Mouse (Mus musculus) hindbrain, embryonic 14.5 days (tissue): ENCODE results near the gene Pgp. TPM values are rescaled to one million over a fixed set of nuclear protein-coding genes. Genes with fewer than 3 reads are reported as not detected.

Source experiments
- ATAC-seq: fragments of 200-750 bp; cut with Nextera tagmentation; 2 replicates; pipeline ENCODE4 v1.8.0; 2017; ENCODE audit warnings: moderate number of reproducible peaks, mild to moderate bottlenecking, moderate TSS enrichment, moderate library complexity; ENCODE audit not compliant: low FRiP score
- DNase-seq: peaks from one replicate; pipeline ENCODE4 v3.0.0-alpha.2; 2015; ENCODE audit warnings: low spot score
- H3K27ac ChIP-seq: fragments of 300-500 bp; sonication (generic); 2 replicates; pipeline ENCODE4 v1.5.1; 2014; ENCODE audit warnings: mild to moderate bottlenecking, moderate library complexity
- H3K27me3 ChIP-seq: fragments of 300-500 bp; sonication (generic); 2 replicates; pipeline ENCODE4 v1.6.1; 2014; ENCODE audit warnings: mild to moderate bottlenecking, low read length, mixed read lengths; ENCODE audit not compliant: control insufficient read depth, insufficient read depth
- H3K36me3 ChIP-seq: fragments of 300-500 bp; sonication (generic); replicated peaks from 2 replicates; pipeline ENCODE4 v1.6.1; 2014; ENCODE audit not compliant: control insufficient read depth, insufficient read depth
- H3K4me1 ChIP-seq: fragments of 300-500 bp; sonication (generic); replicated peaks from 2 replicates; pipeline ENCODE4 v1.6.1; 2014; ENCODE audit warnings: antibody characterized with exemption, low read length, mixed read lengths; ENCODE audit not compliant: control insufficient read depth, insufficient read depth
- H3K4me2 ChIP-seq: fragments of 300-500 bp; sonication (generic); replicated peaks from 2 replicates; pipeline ENCODE4 v1.6.1; 2014; ENCODE audit warnings: mild to moderate bottlenecking, moderate library complexity
- H3K4me3 ChIP-seq: fragments of 300-500 bp; sonication (generic); replicated peaks from 2 replicates; pipeline ENCODE4 v1.5.1; 2014; ENCODE audit warnings: mild to moderate bottlenecking, low read length
- H3K9ac ChIP-seq: fragments of 300-500 bp; sonication (generic); 2 replicates; pipeline ENCODE4 v1.6.1; 2014
- H3K9me3 ChIP-seq: fragments of 300-500 bp; sonication (generic); 2 replicates; pipeline ENCODE4 v1.6.1; 2016; ENCODE audit warnings: low read length; ENCODE audit not compliant: control insufficient read depth
- WGBS: fragments of 180-500 bp; shearing (Covaris S2); extraction: QIAGEN DNeasy Blood & Tissue Kit; methylation state at CpG from one replicate; pipeline ENCODE4 v1.1.7; 2014; 5-methylcytosine and 5-hydroxymethylcytosine counted together
- polyA plus RNA-seq: library from polyadenylated mRNA; unstranded; fragments of >200 nt; fragmentation: Nextera tagmentation; extraction: Ambion mirVana; gene quantifications from 2 replicates; pipeline ENCODE4 v1.2.1, GENCODE M21; 2014

Pgp gene
- polyA plus RNA-seq, 1 experiment from 2014 or later: 71.2 TPM

DNA sequence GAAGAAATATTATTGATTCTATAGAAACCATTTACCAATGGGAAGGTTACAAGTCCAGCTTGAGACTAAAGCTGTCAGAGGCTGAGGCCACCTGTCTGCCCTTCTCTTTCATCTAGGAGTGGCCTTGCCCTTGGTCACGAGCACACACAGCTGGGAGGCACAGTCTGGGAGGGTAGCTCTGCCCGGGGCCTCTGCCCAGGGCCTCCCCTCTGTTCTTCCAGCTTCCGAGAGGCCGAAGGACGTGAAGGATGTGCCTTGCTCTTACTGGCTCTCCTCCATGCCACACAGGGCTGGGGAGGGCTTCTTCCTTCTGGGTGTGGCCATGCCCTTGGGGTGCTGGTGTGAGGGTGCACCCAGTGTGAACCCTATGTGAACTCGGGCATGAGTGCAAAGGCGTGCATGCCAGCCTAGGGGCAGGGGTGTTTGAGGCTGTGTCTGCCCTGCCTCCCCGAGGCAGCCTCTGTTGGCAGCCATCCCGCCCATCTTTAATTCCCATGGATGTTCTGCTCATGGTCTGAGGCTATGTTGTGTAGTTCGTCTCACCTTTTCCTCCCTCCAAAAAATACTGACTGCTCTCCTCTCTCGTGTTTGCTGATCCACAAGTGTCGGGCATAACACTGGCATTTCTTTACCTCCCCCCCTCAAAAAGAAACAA, 37.7 kb downstream of the Pgp start:
- Histone ChIP-seq H3K4me2 (no peak overlapping the region), H3K4me1 (0 out of 2 replicates have a peak, but pooled peaks cover 3% of the 10 kb centered on the region), H3K4me3 (no peak overlapping the region), H3K27me3 (no peaks in the 10 kb centered on the region), H3K9ac (no peak overlapping the region), H3K36me3 (peaks cover 94% of the 10 kb centered on the region), H3K9me3 (no peaks in the 10 kb centered on the region), H3K27ac (no peak overlapping the region)
- ATAC-seq: no peak
- DNase-seq: no peak
- 86% methylated on average over 12 of the region's 12 CpGs for WGBS

DNA sequence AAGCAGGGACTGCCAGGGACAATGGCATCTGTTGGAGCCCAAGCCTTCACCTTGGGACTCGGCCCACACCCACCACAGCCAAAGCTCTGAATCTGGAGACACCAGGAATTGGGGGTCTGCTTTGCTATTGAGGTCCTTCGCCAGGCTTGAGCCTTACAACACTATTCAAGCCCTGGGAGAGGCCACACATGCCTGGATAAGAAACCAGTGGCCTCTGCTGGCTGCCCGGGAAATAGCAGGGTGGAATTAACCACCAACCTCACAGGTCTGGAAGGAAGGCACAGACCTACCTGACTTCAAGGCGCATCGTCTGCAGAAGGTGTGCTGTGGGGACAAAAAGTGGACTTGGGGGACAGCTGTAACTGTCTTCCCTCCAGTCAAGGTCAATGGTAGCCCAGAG, 43.4 kb downstream of the Pgp start:
- no peak overlapping the region for H3K9ac ChIP-seq
- H3K9me3 ChIP-seq: no peaks in the 10 kb centered on the region
- WGBS: 47% methylated on average over 5 of the region's 5 CpGs
- DNase-seq: peak; percentile 63
- ATAC-seq: peak; percentile 73
- peaks cover 79% of the 10 kb centered on the region for H3K36me3 ChIP-seq
- H3K4me1 ChIP-seq: no peaks in the 10 kb centered on the region
- no peak overlapping the region for H3K27ac ChIP-seq
- H3K4me3 ChIP-seq: no peak overlapping the region
- H3K27me3 ChIP-seq: no peaks in the 10 kb centered on the region
- no peak overlapping the region for H3K4me2 ChIP-seq

GRCm38 (mm10) chr17:24514270-24515257, 44.4 kb downstream of the Pgp start:
- peaks cover 77% of the 10 kb centered on the region for H3K36me3 ChIP-seq
- ATAC-seq (peak; percentile 4; the same call in 1 of the 2 replicates), DNase-seq (no peak)
- H3K9me3 ChIP-seq: no peaks in the 10 kb centered on the region
- H3K27me3 ChIP-seq: no peaks in the 10 kb centered on the region
- H3K4me1 ChIP-seq: no peaks in the 10 kb centered on the region
- 0 out of 2 replicates have a peak overlapping the region, but pooled peaks have one; percentile 14 for H3K4me2 ChIP-seq
- whole genome bisulfite sequencing: 91% methylated on average over 24 of the region's 24 CpGs
- H3K27ac ChIP-seq: peak overlapping the region; percentile 18; the same call in 1 of the 2 replicates
- no peak overlapping the region for H3K9ac ChIP-seq
- H3K4me3 ChIP-seq: no peak overlapping the region

GRCm38 (mm10) chr17:24520450-24520849, 50.3 kb downstream of the Pgp start:
- DNase-seq: no peak
- no peaks in the 10 kb centered on the region for H3K27me3 ChIP-seq
- no peak overlapping the region for H3K9ac ChIP-seq
- no peak overlapping the region for H3K27ac ChIP-seq
- no peak for ATAC-seq
- no peaks in the 10 kb centered on the region for H3K9me3 ChIP-seq
- no peak overlapping the region for H3K4me2 ChIP-seq
- no peak overlapping the region for H3K4me3 ChIP-seq
- peaks cover 60% of the 10 kb centered on the region for H3K36me3 ChIP-seq
- WGBS: 93% methylated on average over 4 of the region's 4 CpGs
- no peaks in the 10 kb centered on the region for H3K4me1 ChIP-seq

Other genes with a start within 250 kb of the Pgp start
- gene Tedc2, start 249.5 kb upstream of the Pgp start, polyA plus RNA-seq: 8.2 and 10.1 TPM in 2 replicates
- 11.8 and 21.2 TPM in 2 replicates for gene Ccnf, start 218.9 kb upstream of the Pgp start, polyA plus RNA-seq
- 0.63 and 1.1 TPM in 2 replicates for gene Abca17, start 119.3 kb upstream of the Pgp start, polyA plus RNA-seq
- gene Abca3, start 118.4 kb upstream of the Pgp start, polyA plus RNA-seq: 32.8 and 34.8 TPM in 2 replicates
- 278 and 280 TPM in 2 replicates for gene Rnps1, start 55.8 kb upstream of the Pgp start, polyA plus RNA-seq
- gene Eci1, start 43.8 kb upstream of the Pgp start, polyA plus RNA-seq: 36.2 and 46.0 TPM in 2 replicates
- gene Dnase1l2, start 27.3 kb upstream of the Pgp start, polyA plus RNA-seq: 3.6 and 6.0 TPM in 2 replicates
- gene E4f1, start 79 bp upstream of the Pgp start, polyA plus RNA-seq: 20.6 and 25.8 TPM in 2 replicates
- gene Bricd5, start 3.5 kb downstream of the Pgp start, polyA plus RNA-seq: 0.75 TPM in 1 of 2 replicates, not detected in the other
- 30.2 and 31.1 TPM in 2 replicates for gene Mlst8, start 8.7 kb downstream of the Pgp start, polyA plus RNA-seq
- gene Caskin1, start 18.2 kb downstream of the Pgp start, polyA plus RNA-seq: 45.7 and 46.8 TPM in 2 replicates
- gene Traf7, start 57.5 kb downstream of the Pgp start, polyA plus RNA-seq: 75.0 and 82.8 TPM in 2 replicates
- gene Rab26, start 63.8 kb downstream of the Pgp start, polyA plus RNA-seq: 4.2 and 5.6 TPM in 2 replicates
- 28.4 and 30.4 TPM in 2 replicates for gene Pkd1, start 79.4 kb downstream of the Pgp start, polyA plus RNA-seq
- gene Tsc2, start 162.2 kb downstream of the Pgp start, polyA plus RNA-seq: 74.7 and 76.7 TPM in 2 replicates
- 7.8 and 8.2 TPM in 2 replicates for gene Nthl1, start 162.3 kb downstream of the Pgp start, polyA plus RNA-seq
- gene Slc9a3r2, start 179.9 kb downstream of the Pgp start, polyA plus RNA-seq: 53.5 and 56.9 TPM in 2 replicates
- gene Npw, start 188.1 kb downstream of the Pgp start, polyA plus RNA-seq: 0.83 TPM in 1 of 2 replicates, not detected in the other
- gene Zfp598, start 199.3 kb downstream of the Pgp start, polyA plus RNA-seq: 22.8 and 25.6 TPM in 2 replicates
- gene Syngr3, start 219.6 kb downstream of the Pgp start, polyA plus RNA-seq: 178 and 220 TPM in 2 replicates
- gene Gfer, start 225.8 kb downstream of the Pgp start, polyA plus RNA-seq: 35.2 and 43.4 TPM in 2 replicates
- 1.9 and 2.4 TPM in 2 replicates for gene Noxo1, start 225.8 kb downstream of the Pgp start, polyA plus RNA-seq
- gene Tbl3, start 237.3 kb downstream of the Pgp start, polyA plus RNA-seq: 58.3 and 64.3 TPM in 2 replicates
- not detected in 2 replicates for gene Rnf151, start 247.7 kb downstream of the Pgp start, polyA plus RNA-seq
- 800 and 838 TPM in 2 replicates for gene Rps2, start 247.7 kb downstream of the Pgp start, polyA plus RNA-seq